Mouse (Mus musculus) brain, embryonic 14.5 days (tissue): ENCODE results near the gene Trpm3.

Experiments
- CTCF ChIP-seq: fragments of 200-500 bp; IDR thresholded peaks from 2 replicates; pipeline ENCODE4 v1.5.1; 2012; ENCODE audit warnings: inconsistent platforms, mild to moderate bottlenecking, moderate library complexity, borderline replicate concordance; ENCODE audit not compliant: insufficient read depth, insufficient read length; ENCODE audit errors: extremely low read depth
- POLR2A ChIP-seq: fragments of 200-500 bp; IDR thresholded peaks from 2 replicates; pipeline ENCODE4 v1.6.1; 2012; ENCODE audit warnings: mild to moderate bottlenecking, inconsistent platforms, borderline replicate concordance; ENCODE audit not compliant: poor library complexity, insufficient read depth, insufficient read length, severe bottlenecking; ENCODE audit errors: extremely low read depth

DNA sequence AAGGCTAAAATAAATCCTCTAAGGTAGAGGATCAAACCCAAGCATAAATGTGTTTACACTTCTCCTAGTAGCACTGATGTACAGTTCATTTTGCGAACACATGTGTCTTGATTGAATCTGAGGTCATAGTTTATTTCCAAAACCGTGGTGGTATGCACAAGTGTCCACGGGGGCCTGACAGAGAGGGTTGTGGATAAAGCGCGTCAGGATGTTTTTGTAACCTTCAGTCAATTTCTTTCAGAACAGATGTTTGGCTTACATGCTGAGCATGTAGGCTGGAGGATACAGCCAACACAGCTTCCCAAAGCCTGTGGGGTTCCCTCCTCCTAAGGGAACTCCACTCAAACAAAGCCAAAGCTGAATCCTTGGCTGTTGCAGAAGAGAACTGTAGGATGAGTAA, 134.1 kb downstream of the Trpm3 start:
- TF ChIP-seq CTCF (no peak), POLR2A (no peak)
